Mouse (Mus musculus): ENCODE data around the gene Tmem30a. TPM values are rescaled to one million over a fixed set of nuclear protein-coding genes. Genes with fewer than 3 reads are reported as not detected.
A peak's percentile ranks its signal among the peaks of the same experiment; 100 is the strongest.

Gene Tmem30a
- total and polyA plus RNA-seq, 3 experiments, result 49.5 to 81.2 (median 77.6) TPM

- Histone ChIP-seq H3K4me3 (ENCODE audit: low read depth, low read length) (no peak overlapping the region), H3K4me1 (ENCODE audit: insufficient read depth, low read depth, low read length) (peaks cover 7% of the 10 kb centered on the region), H3K27me3 (ENCODE audit: insufficient read depth, low read length) (peaks cover 26% of the 10 kb centered on the region), H3K9me3 (replicated peaks) (no peaks in the 10 kb centered on the region), H3K36me3 (replicated peaks) (no peaks in the 10 kb centered on the region)
- ATAC-seq (ENCODE audit: extremely low read depth, insufficient number of reproducible peaks, low FRiP score, poor library complexity, severe bottlenecking), result no peak
- peak; percentile 45 for DNase-seq (ENCODE audit: low spot score)
- TF ChIP-seq GATA1 (IDR thresholded peaks at IDR 0.05; ENCODE audit: borderline replicate concordance, low read length) (no peak), POLR2AphosphoS5 (IDR thresholded peaks at IDR 0.05; ENCODE audit: insufficient replicate concordance, low read depth, low read length) (no peak), CTCF (IDR thresholded peaks at IDR 0.05; ENCODE audit: low read depth, low read length) (peak; percentile 24; the same call in 1 of the 2 replicates)
Observed at GRCm38 (mm10) chr9:79806317-79807075, 13.2 kb upstream of the Tmem30a start.

- H3K36me3 ChIP-seq (replicated peaks), result no peaks in the 10 kb centered on the region
- H3K4me1 ChIP-seq (ENCODE audit: insufficient read depth, low read depth, low read length), result peaks cover 3% of the 10 kb centered on the region
- H3K27me3 ChIP-seq (ENCODE audit: insufficient read depth, low read length), result peaks cover 29% of the 10 kb centered on the region
- DNase-seq (ENCODE audit: low spot score), result no peak
- H3K4me3 ChIP-seq (ENCODE audit: low read depth, low read length), result no peak overlapping the region
- no peak for ATAC-seq (ENCODE audit: extremely low read depth, insufficient number of reproducible peaks, low FRiP score, poor library complexity, severe bottlenecking)
- TF ChIP-seq GATA1 (IDR thresholded peaks at IDR 0.05; ENCODE audit: borderline replicate concordance, low read length) (no peak), TAL1 (conservative IDR thresholded peaks at IDR 0.05; ENCODE audit: low read depth, low read length) (no peak), GATA2 (IDR thresholded peaks at IDR 0.05; ENCODE audit: borderline replicate concordance, low read depth, low read length) (no peak), POLR2AphosphoS5 (IDR thresholded peaks at IDR 0.05; ENCODE audit: insufficient replicate concordance, low read depth, low read length) (no peak), CTCF (IDR thresholded peaks at IDR 0.05; ENCODE audit: low read depth, low read length) (no peak)
- no peaks in the 10 kb centered on the region for H3K9me3 ChIP-seq (replicated peaks)
Observed at GRCm38 (mm10) chr9:79805426-79805825, 12.1 kb upstream of the Tmem30a start.

DNA sequence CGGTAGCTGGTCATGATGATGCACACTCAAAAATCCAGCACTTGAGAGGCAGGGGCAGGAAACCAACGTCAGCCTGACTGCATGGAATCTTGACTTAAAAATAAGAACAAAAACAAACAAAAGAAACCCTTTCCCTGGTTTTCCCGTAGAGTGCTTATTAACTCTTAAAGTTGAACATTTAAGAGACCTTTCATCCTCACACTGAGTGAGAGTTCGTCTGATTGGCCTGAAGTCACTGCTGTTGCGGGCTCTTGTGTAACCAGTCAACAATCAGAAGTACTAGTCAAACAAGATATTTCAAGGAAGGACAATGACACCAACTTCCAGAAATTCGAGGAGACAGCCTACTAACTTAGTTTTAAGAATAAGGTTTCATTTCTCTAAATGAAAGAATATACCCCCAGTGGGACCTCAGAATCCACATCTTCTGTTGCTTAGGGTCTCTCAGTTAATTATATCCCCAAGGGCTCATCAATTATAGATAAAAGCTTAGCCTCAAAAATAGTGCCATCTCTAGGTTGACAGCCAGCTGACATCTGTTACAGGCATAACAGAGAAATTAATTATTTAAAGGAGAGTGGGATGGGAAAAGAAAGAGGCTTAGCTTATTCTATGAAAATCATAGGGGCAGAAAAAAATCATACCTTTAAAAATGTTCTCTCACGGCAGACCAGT is 3.3 kb upstream of the Tmem30a start:
- no peak for TF ChIP-seq TAL1 (conservative IDR thresholded peaks at IDR 0.05; ENCODE audit: low read depth, low read length)
- TF ChIP-seq GATA1 (IDR thresholded peaks at IDR 0.05; ENCODE audit: borderline replicate concordance, low read length), result no peak
- no peak for TF ChIP-seq CTCF (IDR thresholded peaks at IDR 0.05; ENCODE audit: low read depth, low read length)
- DNase-seq (ENCODE audit: low spot score), result no peak
- Histone ChIP-seq H3K9me3 (replicated peaks) (no peaks in the 10 kb centered on the region), H3K4me3 (ENCODE audit: low read depth, low read length) (no peak overlapping the region), H3K36me3 (replicated peaks) (no peaks in the 10 kb centered on the region), H3K27me3 (ENCODE audit: insufficient read depth, low read length) (peaks cover 12% of the 10 kb centered on the region; the same call in 1 of the 2 replicates), H3K4me1 (ENCODE audit: insufficient read depth, low read depth, low read length) (peaks cover 14% of the 10 kb centered on the region)
- ATAC-seq (ENCODE audit: extremely low read depth, insufficient number of reproducible peaks, low FRiP score, poor library complexity, severe bottlenecking), result no peak

DNA sequence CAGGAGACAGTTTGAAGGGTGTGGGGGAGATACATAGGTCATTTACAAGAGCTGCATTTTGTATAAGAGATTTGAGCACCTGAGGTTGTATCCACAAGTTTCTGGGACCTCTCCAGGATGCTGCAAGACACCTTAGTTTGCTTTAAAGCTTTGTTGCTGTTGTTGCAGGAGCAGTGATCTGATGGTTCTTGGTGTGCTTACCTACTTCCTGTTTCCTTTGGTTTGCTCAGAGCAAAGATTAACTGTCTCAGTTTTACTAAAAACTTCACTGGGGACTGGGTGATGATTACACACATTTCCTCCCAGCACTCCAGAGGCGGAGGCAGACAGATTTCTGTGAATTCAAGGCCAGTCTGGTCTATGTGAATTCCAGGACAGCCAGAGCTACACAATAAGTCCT is 1.8 kb upstream of the Tmem30a start:
- Histone ChIP-seq H3K9me3 (replicated peaks) (no peaks in the 10 kb centered on the region), H3K27me3 (ENCODE audit: insufficient read depth, low read length) (peaks cover 4% of the 10 kb centered on the region; the same call in 1 of the 2 replicates), H3K4me1 (ENCODE audit: insufficient read depth, low read depth, low read length) (peaks cover 17% of the 10 kb centered on the region), H3K36me3 (replicated peaks) (peaks cover 3% of the 10 kb centered on the region), H3K4me3 (ENCODE audit: low read depth, low read length) (no peak overlapping the region)
- no peak for TF ChIP-seq CTCF (IDR thresholded peaks at IDR 0.05; ENCODE audit: low read depth, low read length)
- TF ChIP-seq POLR2AphosphoS5 (IDR thresholded peaks at IDR 0.05; ENCODE audit: insufficient replicate concordance, low read depth, low read length), result no peak
- TF ChIP-seq TAL1 (conservative IDR thresholded peaks at IDR 0.05; ENCODE audit: low read depth, low read length), result no peak
- TF ChIP-seq GATA2 (IDR thresholded peaks at IDR 0.05; ENCODE audit: borderline replicate concordance, low read depth, low read length), result no peak
- no peak for TF ChIP-seq GATA1 (IDR thresholded peaks at IDR 0.05; ENCODE audit: borderline replicate concordance, low read length)
- DNase-seq (ENCODE audit: low spot score), result peak; percentile 10
- no peak for ATAC-seq (ENCODE audit: extremely low read depth, insufficient number of reproducible peaks, low FRiP score, poor library complexity, severe bottlenecking)

DNA sequence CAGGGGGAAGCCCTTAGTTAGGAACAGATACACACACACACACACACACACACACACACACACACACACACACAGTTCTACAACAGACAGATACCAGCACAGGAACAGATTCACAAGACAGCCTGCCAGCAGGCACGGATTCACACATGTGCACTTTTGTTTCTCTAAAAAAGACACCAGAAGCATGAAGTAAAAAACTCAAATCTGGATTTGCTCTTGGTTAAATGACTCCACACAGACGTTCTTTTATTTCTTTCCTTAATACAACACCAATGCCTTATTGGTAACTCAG is 7.6 kb downstream of the Tmem30a start:
- no peak for ATAC-seq (ENCODE audit: extremely low read depth, insufficient number of reproducible peaks, low FRiP score, poor library complexity, severe bottlenecking)
- DNase-seq (ENCODE audit: low spot score), result no peak
- Histone ChIP-seq H3K36me3 (replicated peaks) (peaks cover 12% of the 10 kb centered on the region), H3K4me3 (ENCODE audit: low read depth, low read length) (no peak overlapping the region), H3K9me3 (replicated peaks) (no peaks in the 10 kb centered on the region), H3K27me3 (ENCODE audit: insufficient read depth, low read length) (no peaks in the 10 kb centered on the region), H3K4me1 (ENCODE audit: insufficient read depth, low read depth, low read length) (peaks cover 8% of the 10 kb centered on the region; the same call in 1 of the 2 replicates)
- TF ChIP-seq GATA2 (IDR thresholded peaks at IDR 0.05; ENCODE audit: borderline replicate concordance, low read depth, low read length), result no peak
- TF ChIP-seq TAL1 (conservative IDR thresholded peaks at IDR 0.05; ENCODE audit: low read depth, low read length), result no peak
- no peak for TF ChIP-seq CTCF (IDR thresholded peaks at IDR 0.05; ENCODE audit: low read depth, low read length)
- TF ChIP-seq POLR2AphosphoS5 (IDR thresholded peaks at IDR 0.05; ENCODE audit: insufficient replicate concordance, low read depth, low read length), result no peak
- no peak for TF ChIP-seq GATA1 (IDR thresholded peaks at IDR 0.05; ENCODE audit: borderline replicate concordance, low read length)

- no peaks in the 10 kb centered on the region for H3K27me3 ChIP-seq (ENCODE audit: insufficient read depth, low read length)
- ATAC-seq (ENCODE audit: extremely low read depth, insufficient number of reproducible peaks, low FRiP score, poor library complexity, severe bottlenecking), result no peak
- DNase-seq (ENCODE audit: low spot score), result no peak
- no peak overlapping the region for H3K4me3 ChIP-seq (ENCODE audit: low read depth, low read length)
- no peak for TF ChIP-seq TAL1 (conservative IDR thresholded peaks at IDR 0.05; ENCODE audit: low read depth, low read length)
- peaks cover 7% of the 10 kb centered on the region; the same call in 1 of the 2 replicates for H3K4me1 ChIP-seq (ENCODE audit: insufficient read depth, low read depth, low read length)
- H3K36me3 ChIP-seq (replicated peaks), result peaks cover 10% of the 10 kb centered on the region
- H3K9me3 ChIP-seq (replicated peaks), result no peaks in the 10 kb centered on the region
Observed at GRCm38 (mm10) chr9:79784934-79785793, 8.1 kb downstream of the Tmem30a start.

Measured in G1E (cell line).